Mouse (Mus musculus) erythroblast, embryonic 14.5 days (primary cell): ENCODE results near the gene Kdr.

Experiments used
- GATA1 ChIP-seq: IDR thresholded peaks from 2 replicates; pipeline ENCODE4 v1.6.1; 2012; ENCODE audit warnings: low read length, inconsistent platforms, mixed read lengths
- TAL1 ChIP-seq: IDR thresholded peaks from 3 replicates; pipeline ENCODE4 v1.6.1; 2012; ENCODE audit warnings: low read length, inconsistent platforms, mixed read lengths

DNA sequence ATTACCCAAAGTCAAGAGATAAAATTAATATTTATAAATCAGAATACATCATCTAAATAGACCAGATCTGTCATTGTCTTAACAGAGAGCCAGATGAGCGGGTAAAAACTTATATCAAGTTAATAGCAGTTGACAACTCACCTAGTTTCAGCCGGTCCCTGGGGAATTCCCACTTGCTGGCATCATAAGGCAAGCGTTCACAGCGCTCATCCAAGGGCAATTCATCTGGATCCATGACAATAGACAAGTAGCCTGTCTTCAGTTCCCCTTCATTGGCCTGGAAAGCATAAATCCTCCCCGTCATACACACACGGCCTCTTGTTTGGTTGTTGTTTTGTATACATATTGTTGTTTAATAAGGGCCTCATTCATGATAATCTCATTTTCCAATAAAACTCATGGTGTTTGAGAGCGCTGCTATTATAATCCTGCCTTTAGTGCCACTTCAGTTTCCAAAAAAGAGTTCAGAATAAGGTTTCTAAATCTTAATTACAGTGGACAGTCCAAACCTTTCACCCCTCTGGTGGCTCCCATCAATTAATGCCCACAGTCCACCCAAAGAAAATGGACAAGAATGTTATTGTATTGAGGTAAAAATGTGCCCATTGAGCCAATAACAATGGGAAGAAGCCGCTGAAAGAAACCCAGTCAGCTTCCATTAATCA is 26.0 kb downstream of the Kdr start:
- TF ChIP-seq GATA1 (no peak), TAL1 (no peak)
